Mouse (Mus musculus) hindbrain, embryonic 15.5 days (tissue): ENCODE data around the gene Lyrm2. TPM values are rescaled to one million over a fixed set of nuclear protein-coding genes. Genes with fewer than 3 reads are reported as not detected.
A peak's percentile ranks its signal among the peaks of the same experiment; 100 is the strongest.

Source experiments
- ATAC-seq: fragments of 200-750 bp; cut with Nextera tagmentation; 2 replicates; pipeline ENCODE4 v1.8.0; 2017; ENCODE audit warnings: low read depth, moderate number of reproducible peaks, moderate TSS enrichment; ENCODE audit not compliant: low FRiP score
- H3K27ac ChIP-seq: fragments of 300-500 bp; sonication (generic); replicated peaks from 2 replicates; pipeline ENCODE4 v1.5.1; 2015; ENCODE audit warnings: mild to moderate bottlenecking, inconsistent platforms
- H3K27me3 ChIP-seq: fragments of 300-500 bp; sonication (generic); 2 replicates; pipeline ENCODE4 v1.6.1; 2015; ENCODE audit warnings: control low read depth, inconsistent platforms
- H3K36me3 ChIP-seq: fragments of 300-500 bp; sonication (generic); 2 replicates; pipeline ENCODE4 v1.6.1; 2015; ENCODE audit warnings: control low read depth, inconsistent platforms
- H3K4me1 ChIP-seq: fragments of 300-500 bp; sonication (generic); replicated peaks from 2 replicates; pipeline ENCODE4 v1.6.1; 2015; ENCODE audit warnings: control low read depth, inconsistent platforms
- H3K4me2 ChIP-seq: fragments of 300-500 bp; sonication (generic); 2 replicates; pipeline ENCODE4 v1.6.1; 2015; ENCODE audit warnings: moderate library complexity, mild to moderate bottlenecking, inconsistent platforms
- H3K4me3 ChIP-seq: fragments of 300-500 bp; sonication (generic); 2 replicates; pipeline ENCODE4 v1.5.1; 2015; ENCODE audit warnings: mild to moderate bottlenecking, inconsistent platforms
- H3K9ac ChIP-seq: fragments of 300-500 bp; sonication (generic); 2 replicates; pipeline ENCODE4 v1.6.1; 2015; ENCODE audit warnings: inconsistent platforms
- H3K9me3 ChIP-seq: fragments of 300-500 bp; sonication (generic); 2 replicates; pipeline ENCODE4 v1.6.1; 2016; ENCODE audit warnings: control low read depth, inconsistent platforms
- WGBS: fragments of 180-500 bp; shearing (Covaris S2); methylation state at CpG from one replicate; pipeline ENCODE4 v1.1.7; 2015; 5-methylcytosine and 5-hydroxymethylcytosine counted together
- polyA plus RNA-seq: library from polyadenylated mRNA; unstranded; fragments of >200 nt; fragmentation: Nextera tagmentation; extraction: Ambion mirVana; gene quantifications from 2 replicates; pipeline ENCODE4 v1.2.1, GENCODE M21; 2015

The Lyrm2 gene
- polyA plus RNA-seq, 1 experiment from 2014 or later, result 108 TPM

GRCm38 (mm10) chr4:32820676-32821075 lies 20.6 kb downstream of the Lyrm2 start:
- no peak for ATAC-seq
- H3K9ac ChIP-seq, result no peak overlapping the region
- no peaks in the 10 kb centered on the region for H3K27me3 ChIP-seq
- H3K36me3 ChIP-seq, result no peaks in the 10 kb centered on the region
- H3K27ac ChIP-seq, result no peak overlapping the region
- no peaks in the 10 kb centered on the region for H3K9me3 ChIP-seq
- no peak overlapping the region for H3K4me3 ChIP-seq
- no peak overlapping the region for H3K4me2 ChIP-seq
- H3K4me1 ChIP-seq, result no peaks in the 10 kb centered on the region
- 97% methylated on average over 3 of the region's 3 CpGs for WGBS

DNA sequence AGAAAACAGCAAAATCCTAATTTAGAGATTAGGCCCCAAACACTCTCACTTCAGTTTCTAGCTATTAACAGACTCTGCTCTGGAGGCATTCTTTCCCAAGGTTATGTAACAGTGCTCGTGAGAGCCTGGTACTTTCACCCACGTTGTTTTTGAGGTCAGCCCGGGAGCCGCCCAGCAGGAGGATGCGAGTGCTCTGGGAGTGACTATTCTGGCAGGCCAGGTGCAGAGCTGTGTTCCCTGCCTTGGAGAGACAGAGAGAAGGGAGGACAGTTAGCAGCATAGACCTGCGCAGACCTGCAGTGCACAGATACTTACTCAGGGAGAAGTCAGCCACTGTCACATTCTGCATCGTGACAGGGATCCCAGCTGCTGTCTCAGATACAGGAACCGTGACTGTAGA lies 24.2 kb downstream of the Lyrm2 start:
- ATAC-seq, result no peak
- no peaks in the 10 kb centered on the region for H3K9me3 ChIP-seq
- peaks cover 8% of the 10 kb centered on the region for H3K4me1 ChIP-seq
- no peak overlapping the region for H3K4me3 ChIP-seq
- H3K9ac ChIP-seq, result no peak overlapping the region
- 55% methylated on average over 8 of the region's 8 CpGs for WGBS
- no peaks in the 10 kb centered on the region for H3K36me3 ChIP-seq
- H3K27ac ChIP-seq, result no peak overlapping the region
- no peak overlapping the region for H3K4me2 ChIP-seq
- no peaks in the 10 kb centered on the region for H3K27me3 ChIP-seq

DNA sequence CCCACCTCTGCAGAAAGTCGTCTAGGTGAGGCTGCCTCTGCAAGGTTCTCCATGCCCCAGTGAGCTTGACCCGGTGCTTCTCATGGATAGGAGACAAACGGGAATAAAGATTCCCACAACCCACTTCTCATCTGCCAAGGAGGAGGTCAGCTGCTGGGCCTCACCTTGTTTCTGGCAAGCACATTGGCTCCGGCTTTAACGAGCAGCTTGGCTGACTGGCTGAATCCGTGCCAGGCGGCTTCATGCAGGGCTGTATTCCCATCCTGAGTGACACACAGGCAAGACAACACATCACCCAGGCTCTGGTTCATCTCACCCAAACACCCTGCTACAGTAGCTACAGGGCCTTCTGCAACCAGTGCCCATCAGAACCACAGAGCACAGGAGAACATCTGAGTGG lies 26.9 kb downstream of the Lyrm2 start:
- Histone ChIP-seq H3K4me2 (no peak overlapping the region), H3K9ac (no peak overlapping the region), H3K9me3 (no peaks in the 10 kb centered on the region), H3K27me3 (no peaks in the 10 kb centered on the region), H3K4me1 (peaks cover 8% of the 10 kb centered on the region), H3K36me3 (no peaks in the 10 kb centered on the region), H3K4me3 (no peak overlapping the region), H3K27ac (no peak overlapping the region)
- 0 out of 2 replicates have a peak, but pooled peaks have one; percentile 38 for ATAC-seq
- 44% methylated on average over 7 of the region's 7 CpGs for WGBS

DNA sequence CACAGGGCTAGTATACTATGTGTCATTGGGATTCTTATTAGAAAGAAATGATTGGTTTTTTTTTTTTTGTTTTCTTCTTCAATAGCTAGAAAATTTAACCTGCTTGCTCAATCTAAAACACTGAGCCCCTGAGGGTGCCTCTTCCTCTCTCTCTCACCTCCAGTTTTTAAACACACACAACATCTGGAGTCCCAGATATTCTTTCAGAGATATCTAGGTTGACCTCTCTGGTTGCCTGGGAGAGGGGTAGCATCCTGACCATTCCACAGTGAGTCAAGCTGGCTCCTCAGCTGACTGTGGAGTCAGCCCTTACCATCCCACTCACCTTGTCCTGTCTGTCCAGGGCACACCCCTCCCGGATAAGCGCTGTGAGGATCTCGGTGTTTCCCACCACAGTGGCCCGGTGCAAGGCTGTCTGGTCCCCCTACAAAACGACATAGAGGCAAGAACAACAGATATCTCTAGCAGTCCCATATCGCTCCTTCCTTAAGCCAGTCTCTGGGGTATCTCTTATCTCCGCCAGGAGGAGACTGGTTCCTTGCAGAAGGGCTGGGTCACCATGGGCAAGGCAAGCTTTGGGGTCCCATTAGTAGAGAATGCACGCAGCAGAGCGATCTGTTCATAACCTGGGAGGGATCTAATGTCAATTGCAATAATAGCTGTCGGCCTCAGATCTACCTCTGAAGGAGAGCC lies 28.5 kb downstream of the Lyrm2 start:
- no peak for ATAC-seq
- Histone ChIP-seq H3K9ac (no peak overlapping the region), H3K36me3 (no peaks in the 10 kb centered on the region), H3K27me3 (no peaks in the 10 kb centered on the region), H3K4me3 (no peak overlapping the region), H3K4me1 (peaks cover 12% of the 10 kb centered on the region), H3K27ac (no peak overlapping the region), H3K4me2 (no peak overlapping the region), H3K9me3 (no peaks in the 10 kb centered on the region)
- 92% methylated on average over 10 of the region's 10 CpGs for WGBS

- no peak for ATAC-seq
- 75% methylated on average over 10 of the region's 10 CpGs for WGBS
- Histone ChIP-seq H3K27me3 (no peaks in the 10 kb centered on the region), H3K4me2 (no peak overlapping the region), H3K9me3 (no peaks in the 10 kb centered on the region), H3K4me1 (peaks cover 15% of the 10 kb centered on the region), H3K9ac (no peak overlapping the region), H3K27ac (no peak overlapping the region), H3K36me3 (no peaks in the 10 kb centered on the region), H3K4me3 (no peak overlapping the region)
Observed at GRCm38 (mm10) chr4:32829316-32829715, 29.3 kb downstream of the Lyrm2 start.

GRCm38 (mm10) chr4:32833494-32834282 lies 33.6 kb downstream of the Lyrm2 start:
- H3K4me3 ChIP-seq, result peak overlapping the region; percentile 33
- no peaks in the 10 kb centered on the region for H3K36me3 ChIP-seq
- ATAC-seq, result peak; percentile 72; the same call in 1 of the 2 replicates
- 0 out of 2 replicates have a peak overlapping the region, but pooled peaks have one; percentile 35 for H3K9ac ChIP-seq
- peaks cover 7% of the 10 kb centered on the region for H3K4me1 ChIP-seq
- peak overlapping the region; percentile 62 for H3K4me2 ChIP-seq
- no peaks in the 10 kb centered on the region for H3K9me3 ChIP-seq
- 49% methylated on average over 17 of the region's 17 CpGs for WGBS
- no peak overlapping the region for H3K27ac ChIP-seq
- no peaks in the 10 kb centered on the region for H3K27me3 ChIP-seq

GRCm38 (mm10) chr4:32834541-32834940 lies 34.5 kb downstream of the Lyrm2 start:
- H3K9me3 ChIP-seq, result no peaks in the 10 kb centered on the region
- no peak overlapping the region for H3K4me3 ChIP-seq
- H3K27ac ChIP-seq, result no peak overlapping the region
- H3K4me2 ChIP-seq, result no peak overlapping the region
- no peaks in the 10 kb centered on the region for H3K36me3 ChIP-seq
- no peak for ATAC-seq
- H3K4me1 ChIP-seq, result peaks cover 7% of the 10 kb centered on the region
- no peaks in the 10 kb centered on the region for H3K27me3 ChIP-seq
- no peak overlapping the region for H3K9ac ChIP-seq
- 64% methylated on average over 3 of the region's 3 CpGs for WGBS

DNA sequence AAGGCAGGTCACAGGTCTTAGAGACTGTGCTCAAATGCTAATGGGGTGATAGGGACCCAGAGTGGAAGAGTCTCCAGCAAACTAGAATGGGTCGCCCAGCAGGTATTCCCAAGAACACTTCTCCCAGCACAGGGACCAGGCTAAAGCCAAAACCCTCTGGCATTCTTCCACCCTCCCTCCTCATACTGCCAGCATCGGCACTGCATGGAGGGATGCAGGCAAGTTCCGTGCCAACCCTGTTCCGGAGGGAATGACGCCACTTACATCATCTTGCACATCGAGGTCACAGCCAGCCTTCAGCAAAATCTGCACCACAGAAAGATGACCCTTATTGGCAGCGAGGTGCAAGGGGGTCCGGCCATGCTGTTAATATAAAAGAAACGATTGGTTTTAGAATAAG lies 36.0 kb downstream of the Lyrm2 start:
- ATAC-seq, result no peak

GRCm38 (mm10) chr4:32838401-32838800 lies 38.3 kb downstream of the Lyrm2 start:
- Histone ChIP-seq H3K4me1 (peaks cover 4% of the 10 kb centered on the region), H3K36me3 (no peaks in the 10 kb centered on the region), H3K9me3 (no peaks in the 10 kb centered on the region), H3K4me2 (no peak overlapping the region), H3K4me3 (no peak overlapping the region), H3K27ac (no peak overlapping the region), H3K9ac (no peak overlapping the region), H3K27me3 (no peaks in the 10 kb centered on the region)
- ATAC-seq, result no peak
- 59% methylated on average over 3 of the region's 3 CpGs for WGBS

More for the DNA sequence above, 36.0 kb downstream of the Lyrm2 start:
- H3K27ac ChIP-seq, result no peak overlapping the region
- peaks cover 7% of the 10 kb centered on the region for H3K4me1 ChIP-seq
- no peak overlapping the region for H3K9ac ChIP-seq
- 80% methylated on average over 9 of the region's 9 CpGs for WGBS
- H3K4me3 ChIP-seq, result no peak overlapping the region
- H3K4me2 ChIP-seq, result no peak overlapping the region
- no peaks in the 10 kb centered on the region for H3K9me3 ChIP-seq
- H3K36me3 ChIP-seq, result no peaks in the 10 kb centered on the region
- H3K27me3 ChIP-seq, result no peaks in the 10 kb centered on the region

Other genes starting within 250 kb of the Lyrm2 start
- gene Gja10, start 197.5 kb upstream of the Lyrm2 start, polyA plus RNA-seq, result 0.21 TPM in 1 of 2 replicates, not detected in the other
- gene Casp8ap2, start 184.8 kb upstream of the Lyrm2 start, polyA plus RNA-seq, result 44.1 and 44.2 TPM in 2 replicates
- gene Mdn1, start 143.1 kb upstream of the Lyrm2 start, polyA plus RNA-seq, result 15.6 and 17.4 TPM in 2 replicates
- gene Ankrd6, start 150.6 kb downstream of the Lyrm2 start, polyA plus RNA-seq, result 23.4 and 26.9 TPM in 2 replicates
- 32.5 and 37.1 TPM in 2 replicates for gene Rragd, start 182.8 kb downstream of the Lyrm2 start, polyA plus RNA-seq
- gene Ube2j1, start 231.2 kb downstream of the Lyrm2 start, polyA plus RNA-seq, result 67.8 and 71.3 TPM in 2 replicates